Mouse (Mus musculus) left cerebral cortex, adult 11 months (tissue): ENCODE measurements around the gene Rnf144b.

ENCODE experiments used
- DNase-seq: peaks from one replicate; pipeline ENCODE4 v3.0.0; 2022; ENCODE audit warnings: low spot score

Rnf144b gene

DNA sequence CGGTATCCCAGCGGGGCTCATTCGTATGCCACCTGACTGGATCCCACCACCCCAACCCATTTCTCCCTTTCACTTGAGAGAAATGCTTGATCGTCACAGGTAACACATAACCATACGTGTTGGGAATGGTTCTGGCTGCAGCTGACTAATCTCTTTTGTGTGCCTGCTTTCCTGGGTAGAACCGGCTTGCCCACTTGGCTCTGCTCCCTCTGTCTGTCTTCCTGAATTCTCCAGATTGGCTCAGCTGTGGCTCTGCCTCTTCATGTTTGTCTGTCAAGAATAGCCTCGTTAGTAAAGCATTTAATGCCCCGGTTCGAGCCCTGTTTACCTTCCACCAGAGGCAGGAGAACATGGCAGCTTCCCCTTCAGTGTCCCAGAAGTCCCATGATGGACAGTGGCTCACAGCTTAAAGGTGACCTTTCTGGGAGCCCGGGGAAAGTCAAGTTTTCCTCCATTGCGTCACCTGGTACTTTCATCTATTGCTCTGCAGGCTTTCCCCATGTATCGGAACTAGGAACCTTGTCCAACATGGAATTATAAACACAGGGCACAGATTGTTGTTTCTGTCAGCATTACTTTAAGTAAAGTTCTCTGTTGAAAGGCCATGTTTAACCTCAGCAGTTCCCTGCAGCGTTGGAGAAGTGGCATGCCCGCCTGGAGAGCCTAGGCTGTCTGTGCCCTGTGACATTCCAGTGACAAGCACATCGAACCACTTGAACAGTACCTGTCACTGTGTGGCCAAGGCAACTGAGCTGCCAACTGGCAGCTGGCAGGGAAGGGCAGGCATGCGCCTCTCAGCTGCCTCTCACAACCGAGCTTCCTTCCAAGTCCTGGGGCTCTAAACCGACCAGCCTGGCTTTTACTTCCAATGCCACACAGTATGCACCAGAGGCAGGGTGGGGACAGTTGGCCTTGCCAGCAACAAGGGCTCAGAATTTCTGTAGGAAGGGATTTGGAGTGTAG, 101.4 kb downstream of the Rnf144b start:
- no peak for DNase-seq

GRCm38 (mm10) chr13:47224648-47225323, 102.3 kb downstream of the Rnf144b start:
- no peak for DNase-seq

- DNase-seq = no peak
Observed at GRCm38 (mm10) chr13:47225324-47225697, 102.9 kb downstream of the Rnf144b start.

- DNase-seq = no peak
Observed at GRCm38 (mm10) chr13:47225802-47226201, 103.3 kb downstream of the Rnf144b start.

DNA sequence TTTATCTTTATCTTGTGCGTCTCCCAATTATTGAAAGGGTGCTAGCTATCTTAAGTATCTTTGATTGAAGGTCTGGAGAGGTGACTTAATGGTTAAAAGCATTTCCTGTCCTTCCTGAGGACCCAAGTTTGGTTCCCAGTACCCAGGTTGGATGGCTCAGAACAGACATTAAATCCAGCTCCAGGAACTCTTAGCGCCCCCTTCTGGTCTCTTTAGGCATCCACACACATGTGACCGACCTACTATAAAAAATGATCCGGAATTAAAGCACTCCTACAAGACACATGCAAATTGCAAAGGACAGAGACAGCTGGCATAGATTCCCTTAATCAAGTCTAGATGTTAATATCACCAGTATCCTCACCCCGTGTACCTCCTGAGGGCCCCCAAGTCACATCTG, 104.1 kb downstream of the Rnf144b start:
- no peak for DNase-seq

- no peak for DNase-seq
Observed at GRCm38 (mm10) chr13:47228201-47228600, 105.7 kb downstream of the Rnf144b start.

DNA sequence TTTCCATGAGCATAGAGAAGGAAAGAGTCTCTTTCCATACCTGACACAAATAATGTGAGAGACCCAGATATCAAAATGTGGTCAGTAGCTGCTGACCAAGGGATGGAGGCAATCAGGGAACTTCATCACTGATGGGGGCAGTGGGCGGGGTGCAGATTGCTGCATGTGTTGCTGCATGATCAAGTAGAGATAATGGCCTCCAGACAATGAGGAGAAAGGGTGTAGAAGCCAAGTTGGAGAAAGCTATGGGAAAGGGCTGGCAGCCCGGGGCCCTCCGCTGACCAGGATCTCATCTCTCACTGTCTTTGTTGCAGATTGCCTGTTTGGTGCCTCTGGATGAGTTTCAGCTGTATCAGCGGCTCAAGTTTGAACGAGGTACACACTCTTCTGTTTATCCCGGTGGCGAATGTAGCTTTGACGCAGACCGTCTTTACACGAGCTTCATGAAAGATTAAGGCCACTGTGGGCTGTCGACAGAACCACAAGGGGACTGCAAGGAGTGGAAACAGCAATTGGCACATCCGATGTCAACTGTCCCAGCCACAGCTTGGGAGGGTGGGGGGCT, 106.3 kb downstream of the Rnf144b start:
- no peak for DNase-seq

- DNase-seq = no peak
Observed at GRCm38 (mm10) chr13:47232163-47232562, 109.7 kb downstream of the Rnf144b start.

GRCm38 (mm10) chr13:47237376-47237775, 114.9 kb downstream of the Rnf144b start:
- no peak for DNase-seq

GRCm38 (mm10) chr13:47238131-47238530, 115.7 kb downstream of the Rnf144b start:
- DNase-seq = no peak

- no peak for DNase-seq
Observed at GRCm38 (mm10) chr13:47243569-47243968, 121.1 kb downstream of the Rnf144b start.

DNA sequence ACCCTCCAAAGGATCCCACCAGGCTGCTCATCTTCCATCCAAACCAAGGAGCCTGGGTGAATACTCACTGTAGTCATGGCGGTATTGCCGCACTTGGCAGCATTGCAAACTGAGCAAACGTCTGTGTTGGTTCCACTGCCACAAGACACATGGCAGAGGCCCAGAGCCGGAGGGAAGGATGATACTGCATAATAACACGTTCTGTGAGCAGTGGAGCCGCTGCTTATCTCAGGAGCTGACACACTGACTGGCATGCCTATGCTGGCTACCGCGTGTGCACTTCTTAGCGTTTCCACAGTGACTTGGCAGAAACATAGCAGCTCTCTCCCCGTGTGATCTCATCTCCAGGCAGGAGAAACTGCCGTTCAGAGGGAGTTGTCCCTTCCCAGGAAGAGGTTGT, 122.3 kb downstream of the Rnf144b start:
- no peak for DNase-seq

- DNase-seq = no peak
Observed at GRCm38 (mm10) chr13:47246459-47246858, 124.0 kb downstream of the Rnf144b start.

DNA sequence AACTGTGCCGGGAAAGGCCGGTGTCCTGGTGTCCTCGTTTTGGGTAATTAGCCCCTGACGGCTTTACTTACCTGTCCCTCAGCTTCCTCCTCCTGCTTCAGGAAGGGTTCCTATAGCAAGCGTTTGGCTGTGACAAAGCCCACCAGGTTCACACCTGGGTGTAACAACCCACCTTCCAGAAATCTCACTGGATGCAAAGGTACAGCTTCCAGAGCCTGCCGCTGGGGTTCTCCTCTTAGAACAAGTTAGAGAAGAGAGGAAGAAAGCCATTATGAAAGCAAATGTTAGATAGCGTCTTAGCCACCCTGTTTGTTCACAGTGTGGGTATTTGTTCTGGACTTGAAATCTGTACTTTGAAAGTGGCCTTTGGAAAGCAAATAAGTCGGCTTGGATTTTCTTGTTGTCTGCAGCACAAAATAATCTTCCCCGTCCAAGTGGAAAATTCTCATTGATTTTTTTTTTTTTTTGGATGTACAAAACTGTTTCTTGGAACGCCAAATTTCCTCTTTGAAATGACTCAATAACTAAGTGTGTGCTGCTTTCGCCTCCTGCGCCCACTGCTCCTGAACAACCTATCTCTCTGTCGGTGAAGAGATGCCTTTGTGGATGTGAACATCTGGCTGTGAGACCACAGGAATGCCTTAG, 124.8 kb downstream of the Rnf144b start:
- DNase-seq = no peak

DNA sequence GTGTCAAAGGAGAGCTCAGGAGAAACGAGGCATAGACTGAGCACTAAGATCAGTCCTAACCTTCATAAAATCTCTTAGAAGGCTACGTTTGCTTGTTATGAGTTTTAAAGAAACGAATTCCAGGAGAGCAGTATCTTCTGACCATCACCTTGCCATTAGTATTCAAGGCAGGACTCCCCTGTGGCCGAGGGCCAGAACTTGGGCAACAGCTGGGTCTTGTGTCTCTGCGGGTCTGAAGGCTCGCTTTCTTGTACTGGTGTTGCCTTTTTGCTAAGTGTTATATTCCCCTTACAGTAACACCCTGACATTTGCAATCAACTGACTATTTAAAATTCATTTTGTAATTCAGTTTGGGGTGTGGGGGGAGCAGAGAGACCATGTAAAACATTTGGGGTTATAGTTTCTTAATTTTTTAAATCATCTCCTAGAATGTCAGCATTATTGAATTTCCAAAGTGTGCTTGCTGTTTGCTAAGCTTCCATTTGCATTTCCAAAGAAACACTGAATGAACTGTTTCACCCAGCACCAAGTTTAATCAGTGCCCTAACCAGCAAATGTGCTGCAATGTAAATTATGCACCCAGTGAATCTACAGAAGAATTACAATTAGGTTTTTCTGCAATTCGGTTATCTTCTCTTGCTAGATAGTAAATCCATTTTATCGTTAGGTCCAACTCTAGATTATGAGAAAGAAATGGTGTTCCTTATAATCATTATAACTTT, 126.0 kb downstream of the Rnf144b start:
- no peak for DNase-seq

GRCm38 (mm10) chr13:47250615-47251014, 128.2 kb downstream of the Rnf144b start:
- DNase-seq = no peak

DNA sequence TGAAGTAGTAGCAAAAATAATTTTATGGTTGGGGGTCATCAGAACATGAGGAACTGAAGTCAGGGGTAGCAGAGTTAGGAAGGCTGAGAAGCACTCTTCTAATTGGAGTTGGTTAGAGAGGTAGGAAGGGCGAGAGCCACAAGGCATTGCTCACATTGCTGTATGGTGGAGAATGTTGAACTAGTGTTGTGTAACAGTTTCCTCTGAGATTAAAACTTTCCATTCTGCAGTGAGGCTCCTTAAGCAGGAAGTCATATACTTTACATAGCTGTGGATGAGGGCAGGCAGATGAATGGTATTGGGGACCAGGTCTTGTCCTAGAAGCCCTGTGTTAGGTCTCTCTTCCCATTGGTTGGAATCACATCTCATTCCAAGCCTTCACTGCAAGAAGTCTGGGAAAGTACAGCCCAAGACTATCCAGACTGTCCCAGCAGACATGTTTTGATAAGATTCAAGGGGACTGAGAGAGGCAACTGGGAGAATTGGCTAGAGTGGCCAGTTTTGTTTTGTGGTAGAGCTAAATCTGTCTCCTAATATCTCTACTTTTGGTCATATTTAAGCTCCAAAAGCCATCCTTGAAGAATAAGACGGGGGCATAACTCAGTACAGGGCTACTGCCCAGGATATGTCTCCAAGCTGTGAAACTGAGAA, 128.8 kb downstream of the Rnf144b start:
- DNase-seq = no peak

DNA sequence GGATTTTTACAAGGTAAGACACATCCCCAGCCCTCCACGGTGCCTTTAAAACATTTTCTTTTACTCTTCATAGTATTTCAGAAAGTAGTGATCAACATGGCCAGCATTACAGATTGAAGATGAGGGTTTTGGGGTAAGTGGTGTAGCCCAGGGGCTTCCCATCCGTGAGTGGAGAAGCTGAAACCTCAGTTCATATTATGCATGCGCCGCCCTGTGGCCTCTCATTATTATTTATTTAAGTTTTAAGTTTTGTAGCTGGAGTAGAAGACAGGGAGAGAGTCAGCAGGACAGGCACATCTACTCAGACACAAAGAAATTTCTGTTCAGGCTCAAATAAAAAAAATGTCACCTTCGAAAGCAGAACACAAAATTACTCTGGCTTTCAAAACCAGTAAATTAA, 131.3 kb downstream of the Rnf144b start:
- DNase-seq = no peak

- no peak for DNase-seq
Observed at GRCm38 (mm10) chr13:47259297-47259696, 136.8 kb downstream of the Rnf144b start.

DNA sequence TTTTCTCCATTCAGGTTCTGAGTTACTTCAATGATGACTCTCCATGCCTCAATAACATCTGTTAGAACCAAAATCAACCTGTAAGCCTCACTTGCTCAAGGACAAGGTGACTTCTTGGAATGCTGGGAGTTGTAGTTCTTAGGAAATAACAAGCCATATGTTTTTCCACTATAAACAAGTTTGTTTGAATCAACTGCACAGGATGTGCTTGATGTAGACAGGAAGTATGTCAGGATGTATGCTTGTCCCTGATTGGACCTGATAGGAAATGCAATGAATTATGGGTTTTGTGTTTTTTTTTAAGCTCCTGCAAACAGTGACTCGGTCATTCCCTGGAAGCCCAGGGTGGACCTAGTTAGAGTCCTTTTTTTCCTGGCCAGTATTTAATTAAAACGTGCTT, 139.5 kb downstream of the Rnf144b start:
- DNase-seq = no peak

GRCm38 (mm10) chr13:47264382-47264781, 141.9 kb downstream of the Rnf144b start:
- no peak for DNase-seq
